Mouse (Mus musculus) kidney, postnatal 14 days (tissue): Measurements from ENCODE around the gene Kif12.

Source experiments
- DNase-seq: peaks from one replicate; pipeline ENCODE4 v3.0.0; 2022; ENCODE audit warnings: mixed read lengths

The Kif12 gene

DNA sequence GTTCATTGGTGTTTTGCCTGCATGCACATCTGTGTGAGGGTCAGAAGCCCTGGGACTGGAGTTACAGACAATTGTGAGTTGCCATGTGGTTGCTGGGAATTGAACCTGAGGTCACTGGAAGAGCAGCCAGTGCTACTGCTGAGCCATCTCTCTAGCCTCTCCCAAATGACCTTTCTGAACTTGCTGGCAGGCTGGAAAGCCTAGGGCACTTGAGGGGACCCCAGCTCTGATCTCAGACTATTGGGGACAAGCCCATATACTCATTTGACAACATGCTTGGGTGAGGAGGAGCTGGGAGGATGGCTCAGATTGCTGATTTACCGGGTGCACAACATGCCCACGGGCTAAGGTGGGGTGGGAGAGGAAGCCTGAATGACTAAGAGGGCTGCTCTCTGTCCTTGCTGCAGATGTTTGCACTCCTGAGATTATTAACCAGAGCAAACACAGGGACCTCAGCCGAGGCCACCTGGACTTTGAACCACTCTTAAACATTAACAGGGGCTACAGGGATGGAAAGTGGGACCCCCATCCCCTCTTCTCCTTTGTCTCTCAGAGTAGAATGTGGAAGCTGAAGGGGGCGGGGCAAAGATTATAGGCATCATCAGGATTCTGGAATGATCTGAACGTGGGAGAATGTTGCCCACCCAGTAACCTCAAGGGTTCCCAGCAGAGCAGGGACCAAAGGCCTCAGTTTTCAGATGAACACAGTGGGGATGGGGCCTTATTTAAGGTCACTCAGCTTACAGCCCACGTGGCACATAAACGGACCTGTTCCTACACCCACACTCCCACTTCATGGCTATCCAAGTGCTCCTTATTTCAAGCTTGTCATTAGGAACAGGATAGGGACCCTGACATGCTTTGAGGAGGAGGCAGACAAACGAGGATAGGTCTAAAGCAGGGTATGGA lies 15.0 kb downstream of the Kif12 start:
- peak; percentile 82 for DNase-seq

GRCm38 (mm10) chr4:63155596-63155995 lies 16.3 kb downstream of the Kif12 start:
- no peak for DNase-seq

GRCm38 (mm10) chr4:63154699-63155098 lies 17.2 kb downstream of the Kif12 start, which contains the start of gene Ambp:
Ambp (minus strand) TSS chr4:63154799.
- DNase-seq: no peak

- DNase-seq: no peak
Measured at GRCm38 (mm10) chr4:63154028-63154427, 17.9 kb downstream of the Kif12 start.

DNA sequence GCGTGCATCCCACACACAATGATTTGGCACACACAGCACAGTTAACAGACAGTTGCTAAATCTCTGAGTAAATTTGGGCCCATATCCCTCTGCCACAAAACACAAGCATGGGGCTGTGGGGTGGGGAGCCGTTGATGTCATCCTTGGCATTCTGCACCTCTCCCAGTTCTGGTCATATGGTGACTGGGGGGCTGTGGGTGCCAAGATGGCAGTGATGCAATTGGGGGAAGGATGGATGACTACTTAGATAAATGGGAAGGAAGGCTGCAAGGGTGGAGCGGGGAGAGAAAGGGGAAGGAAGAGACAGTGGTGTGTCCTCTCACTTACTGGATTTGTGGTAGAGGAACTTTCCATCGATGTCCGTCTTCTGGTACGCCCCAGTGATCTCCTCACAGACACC lies 20.8 kb downstream of the Kif12 start:
- no peak for DNase-seq

GRCm38 (mm10) chr4:63147268-63147667 lies 24.7 kb downstream of the Kif12 start:
- DNase-seq: no peak

GRCm38 (mm10) chr4:63129891-63130624 lies 41.9 kb downstream of the Kif12 start:
- no peak for DNase-seq

- DNase-seq: no peak
Measured at GRCm38 (mm10) chr4:63124861-63125466, 47.0 kb downstream of the Kif12 start.

DNA sequence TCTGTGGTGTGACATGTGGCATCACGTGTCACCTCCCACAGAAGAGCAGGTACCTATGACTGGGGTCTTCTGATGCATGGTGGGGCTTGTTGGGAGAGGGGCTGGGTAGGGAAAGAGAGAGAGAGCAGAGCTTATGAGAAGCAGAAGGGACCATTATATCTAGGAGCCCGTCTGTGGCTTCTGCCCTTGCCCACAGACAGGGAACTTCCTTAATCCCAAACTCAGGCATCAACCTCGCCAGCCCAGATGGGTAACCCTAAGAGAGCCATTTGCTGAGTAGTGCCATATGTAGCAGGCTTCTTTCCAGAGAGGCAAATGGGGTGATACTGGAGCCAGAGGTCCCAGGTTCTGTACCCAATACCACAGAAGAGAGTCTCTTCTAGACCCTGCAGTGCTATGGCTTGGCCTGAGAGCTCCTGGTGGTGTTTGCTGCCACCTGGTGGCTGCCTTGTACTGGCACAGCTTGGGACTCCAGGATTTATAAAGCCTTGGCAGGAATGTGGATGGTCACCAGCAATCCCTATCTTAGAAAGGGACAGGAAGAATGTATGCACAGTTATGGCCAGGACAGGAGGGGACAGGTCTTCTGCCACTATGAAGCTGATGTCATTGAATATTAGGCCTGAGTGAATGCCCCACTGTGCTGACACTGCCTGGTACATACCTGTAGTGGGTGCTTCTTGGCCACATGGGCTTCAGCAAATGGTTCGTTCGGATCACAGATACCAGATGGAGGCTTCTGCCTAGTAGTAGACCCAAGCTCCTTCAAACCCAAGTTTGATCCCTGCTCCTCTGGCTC lies 53.1 kb downstream of the Kif12 start:
- DNase-seq: peak; percentile 87
